Mouse (Mus musculus): ENCODE results near the gene Kif20b. TPM values are rescaled to one million over a fixed set of nuclear protein-coding genes. Genes with fewer than 3 reads are reported as not detected.

Kif20b gene
- polyA plus RNA-seq, 1 experiment from 2014 or later: 80.0 TPM

MicroRNAs within 50 kb of the gene (microRNA counts, 519-probe panel; counts per million panel counts)
- microRNA mmu-miR-1950: 460 counts per million, percentile 65 among the panel's probes with 10 or more counts

Small RNA genes lying within 50 kb of the gene (microRNA-seq; reads per million reads assigned to microRNA genes)
- gene Mir1950: 1.1 reads per million

Other genes with a start within 250 kb of the Kif20b start
- gene Slc16a12, start 175.1 kb upstream of the Kif20b start, polyA plus RNA-seq (2016; fragmentation: Nextera tagmentation; extraction: Ambion mirVana): 0.93 and 1.1 TPM in 2 replicates
- 8.5 and 9.6 TPM in 2 replicates for gene Pank1, start 42.9 kb upstream of the Kif20b start, polyA plus RNA-seq (2016; fragmentation: Nextera tagmentation; extraction: Ambion mirVana)

Measured in embryonic facial prominence, embryonic 12.5 days (tissue).